9 mouse cellular contexts compared by ENCODE assay signal in genomic region chr10:117416636-117417469, GRCm38 (mm10). TPM values are rescaled to one million over a fixed set of nuclear protein-coding genes. Genes with fewer than 3 reads are reported as not detected.
DNase-seq lines count a peak whose midpoint lies in the region; ATAC-seq lines count a peak whose summit lies in the region.
"Had no signal": no experiment of that assay in that cellular context is flagged by ENCODE, and none has a peak within 500 bp of the region (broad histone marks: within the 10 kb centered on the region; RNA-seq: fewer than 3 reads in every experiment).

No protein-coding gene starts in this region.

- no peaks in the 10 kb centered on the region for H3K9me3 ChIP-seq in heart, embryonic 13.5 days
- no peaks in the 10 kb centered on the region for H3K9me3 ChIP-seq in hindbrain, embryonic 13.5 days
- peaks cover 3% of the 10 kb centered on the region; the same call in 1 of the 2 replicates for H3K9me3 ChIP-seq in megakaryocyte, embryonic 14.5 days

- peak overlapping the region; percentile 47 for H3K4me3 ChIP-seq in heart, embryonic 13.5 days
- H3K4me3 ChIP-seq in hindbrain, embryonic 13.5 days: peak overlapping the region; percentile 28
- peak overlapping the region; percentile 91 for H3K4me3 ChIP-seq in megakaryocyte, embryonic 14.5 days (replicated peaks)

- WGBS in heart, embryonic 13.5 days: 75% methylated on average over 16 of the region's 16 CpGs
- WGBS in hindbrain, embryonic 13.5 days: 90% methylated on average over 16 of the region's 16 CpGs

- peak overlapping the region; percentile 38; the same call in 1 of the 2 replicates for H3K9ac ChIP-seq in heart, embryonic 13.5 days
- peak overlapping the region; percentile 49 for H3K9ac ChIP-seq in hindbrain, embryonic 13.5 days

- 0 out of 2 replicates have a peak overlapping the region, but pooled peaks have one; percentile 33 for H3K27ac ChIP-seq in heart, embryonic 13.5 days (replicated peaks)
- peak overlapping the region; percentile 72 for H3K27ac ChIP-seq in hindbrain, embryonic 13.5 days

- H3K4me2 ChIP-seq in heart, embryonic 13.5 days: peak overlapping the region; percentile 78
- H3K4me2 ChIP-seq in hindbrain, embryonic 13.5 days: peak overlapping the region; percentile 57

- DNase-seq in heart, adult 18-20 months: no peak
- peak; percentile 47 for DNase-seq in MEL-GATA-1-ER (ENCODE audit: extremely low read depth, low read depth)
- no peak for DNase-seq in urinary bladder, postnatal 36 days (ENCODE audit: low spot score in 2 of 2)
- no peak for DNase-seq in right cerebral cortex, postnatal 4 days
- no peak for DNase-seq in ovary, adult 18-20 months (ENCODE audit: low spot score)
- DNase-seq: thymus, postnatal 36 days had no signal

- ATAC-seq in heart, embryonic 13.5 days (ENCODE audit: extremely low read depth, insufficient number of reproducible peaks, low FRiP score, low TSS enrichment): 0 out of 2 replicates have a peak, but pooled peaks have one; percentile 15
- peak; percentile 2; the same call in 1 of the 2 replicates for ATAC-seq in hindbrain, embryonic 13.5 days (ENCODE audit: low FRiP score)

- H3K27me3 ChIP-seq in heart, embryonic 13.5 days (replicated peaks): peaks cover 4% of the 10 kb centered on the region
- 0 out of 2 replicates have a peak, but pooled peaks cover 4% of the 10 kb centered on the region for H3K27me3 ChIP-seq in hindbrain, embryonic 13.5 days
- H3K27me3 ChIP-seq in megakaryocyte, embryonic 14.5 days (replicated peaks): no peaks in the 10 kb centered on the region

- no peaks in the 10 kb centered on the region for H3K36me3 ChIP-seq in heart, embryonic 13.5 days
- H3K36me3 ChIP-seq in hindbrain, embryonic 13.5 days: no peaks in the 10 kb centered on the region
- peaks cover 12% of the 10 kb centered on the region for H3K36me3 ChIP-seq in megakaryocyte, embryonic 14.5 days (replicated peaks; ENCODE audit: low read length)

- H3K4me1 ChIP-seq in heart, embryonic 13.5 days: peaks cover 18% of the 10 kb centered on the region
- peaks cover 34% of the 10 kb centered on the region for H3K4me1 ChIP-seq in hindbrain, embryonic 13.5 days (replicated peaks)
- H3K4me1 ChIP-seq in megakaryocyte, embryonic 14.5 days: peaks cover 92% of the 10 kb centered on the region

RNA-seq across cellular contexts. Expression of gene Cpsf6, which starts 37.0 kb away (rescaled TPM):
- polyA plus RNA-seq in heart, embryonic 13.5 days (2015; fragmentation: Nextera tagmentation; extraction: Ambion mirVana): 76.7 and 91.9 TPM in 2 replicates
- total RNA-seq in heart, adult 18-20 months (2021): 10 to 100 TPM; 31.3 to 34.7 TPM
- 177 and 179 TPM in 2 replicates for polyA plus RNA-seq in hindbrain, embryonic 13.5 days (2015; fragmentation: Nextera tagmentation; extraction: Ambion mirVana)
- 77.6 and 434 TPM in 2 replicates for polyA plus RNA-seq in megakaryocyte, embryonic 14.5 days (2012; ENCODE audit: insufficient read depth, low replicate concordance)

Comparison
In these comparisons a context has a peak if more than half of its experiments do, and no peak if none do; other contexts are left out.
1. H3K4me3 ChIP-seq: peak in every context shown above with its lines; median percentile 91 in megakaryocyte, embryonic 14.5 days; 47 in heart, embryonic 13.5 days; 28 in hindbrain, embryonic 13.5 days.